Mouse (Mus musculus) hindbrain, embryonic 11.5 days (tissue): ENCODE data around the gene Rab38. TPM values are rescaled to one million over a fixed set of nuclear protein-coding genes. Genes with fewer than 3 reads are reported as not detected.

Source experiments
- ATAC-seq: fragments of 200-750 bp; cut with Nextera tagmentation; 2 replicates; pipeline ENCODE4 v1.8.0; 2017; ENCODE audit warnings: mild to moderate bottlenecking, moderate TSS enrichment, moderate library complexity; ENCODE audit not compliant: low FRiP score
- DNase-seq: peaks from one replicate; pipeline ENCODE4 v3.0.0-alpha.2; 2015; ENCODE audit warnings: low spot score
- H3K27ac ChIP-seq: fragments of 300-500 bp; sonication (generic); 2 replicates; pipeline ENCODE4 v1.5.1; 2014; ENCODE audit warnings: mild to moderate bottlenecking, low read depth, low read length
- H3K27me3 ChIP-seq: fragments of 300-500 bp; sonication (generic); 2 replicates; pipeline ENCODE4 v1.6.1; 2014; ENCODE audit warnings: mild to moderate bottlenecking, low read length, moderate library complexity, mixed read lengths; ENCODE audit not compliant: control insufficient read depth, insufficient read depth
- H3K36me3 ChIP-seq: fragments of 300-500 bp; sonication (generic); 2 replicates; pipeline ENCODE4 v1.6.1; 2014; ENCODE audit warnings: mild to moderate bottlenecking, low read length, moderate library complexity, mixed read lengths; ENCODE audit not compliant: control insufficient read depth, insufficient read depth
- H3K4me1 ChIP-seq: fragments of 300-500 bp; sonication (generic); replicated peaks from 2 replicates; pipeline ENCODE4 v1.6.1; 2014; ENCODE audit warnings: low read length, mixed read lengths; ENCODE audit not compliant: control insufficient read depth, insufficient read depth
- H3K4me2 ChIP-seq: fragments of 300-500 bp; sonication (generic); replicated peaks from 2 replicates; pipeline ENCODE4 v1.6.1; 2014; ENCODE audit warnings: mild to moderate bottlenecking, low read depth, low read length
- H3K4me3 ChIP-seq: fragments of 300-500 bp; sonication (generic); 2 replicates; pipeline ENCODE4 v1.5.1; 2014; ENCODE audit warnings: low read depth, low read length
- H3K9ac ChIP-seq: fragments of 300-500 bp; sonication (generic); 2 replicates; pipeline ENCODE4 v1.6.1; 2014; ENCODE audit warnings: low read depth, low read length
- H3K9me3 ChIP-seq: fragments of 300-500 bp; sonication (generic); 2 replicates; pipeline ENCODE4 v1.6.1; 2016; ENCODE audit warnings: low read length; ENCODE audit not compliant: control insufficient read depth
- WGBS: fragments of 180-500 bp; shearing (Covaris S2); extraction: QIAGEN DNeasy Blood & Tissue Kit; methylation state at CpG from one replicate; pipeline ENCODE4 v1.1.7; 2014; 5-methylcytosine and 5-hydroxymethylcytosine counted together
- polyA plus RNA-seq: library from polyadenylated mRNA; unstranded; fragments of >200 nt; fragmentation: Nextera tagmentation; extraction: Ambion mirVana; gene quantifications from 2 replicates; pipeline ENCODE4 v1.2.1, GENCODE M21; 2014

Rab38 gene
- polyA plus RNA-seq, 1 experiment from 2014 or later: 4.8 TPM

DNA sequence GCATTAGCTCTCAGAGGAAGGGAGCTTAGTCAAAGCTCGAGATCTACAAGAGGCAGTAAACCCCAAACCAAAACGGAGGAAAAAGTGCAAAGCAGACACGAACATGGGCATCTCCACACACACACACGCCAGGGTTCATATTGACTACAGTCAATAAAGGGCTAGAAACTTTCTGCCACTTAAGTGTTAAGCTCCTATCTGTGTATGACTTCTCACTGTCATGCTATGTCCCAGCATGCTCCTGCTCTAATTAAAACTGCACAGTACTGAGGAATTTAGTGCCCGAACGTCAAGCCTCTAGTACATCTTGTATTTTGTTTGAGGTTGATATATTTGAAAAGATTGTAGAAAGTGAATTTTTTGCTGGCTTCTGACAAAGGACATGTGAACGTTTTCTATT, 52.6 kb downstream of the Rab38 start:
- H3K27ac ChIP-seq: no peak overlapping the region
- no peaks in the 10 kb centered on the region for H3K9me3 ChIP-seq
- no peak for ATAC-seq
- H3K4me2 ChIP-seq: no peak overlapping the region
- no peak overlapping the region for H3K4me3 ChIP-seq
- H3K36me3 ChIP-seq: no peaks in the 10 kb centered on the region
- H3K4me1 ChIP-seq: no peaks in the 10 kb centered on the region
- H3K9ac ChIP-seq: no peak overlapping the region
- WGBS: 79% methylated on average over 7 of the region's 7 CpGs
- DNase-seq: no peak
- no peaks in the 10 kb centered on the region for H3K27me3 ChIP-seq

DNA sequence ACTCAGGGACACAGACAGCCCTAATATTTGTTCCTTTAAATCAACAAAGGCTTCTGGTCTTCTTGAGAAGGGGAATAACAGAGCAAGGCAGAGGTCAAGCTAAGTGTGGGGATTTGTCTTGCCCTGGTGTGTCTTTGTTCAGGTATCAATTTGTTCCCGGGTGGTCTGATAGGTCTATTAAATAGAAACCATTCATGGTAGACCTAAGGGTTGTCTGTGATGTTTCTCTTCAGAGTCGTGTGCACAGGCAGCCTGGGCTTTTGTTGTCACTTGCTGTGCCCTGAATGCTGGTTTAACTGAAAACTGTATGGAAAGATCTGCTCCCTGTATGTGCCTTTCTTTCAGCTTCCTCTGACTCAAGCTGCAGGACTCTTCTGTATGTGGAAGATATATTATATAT, 60.9 kb downstream of the Rab38 start:
- no peak for ATAC-seq
- DNase-seq: no peak

DNA sequence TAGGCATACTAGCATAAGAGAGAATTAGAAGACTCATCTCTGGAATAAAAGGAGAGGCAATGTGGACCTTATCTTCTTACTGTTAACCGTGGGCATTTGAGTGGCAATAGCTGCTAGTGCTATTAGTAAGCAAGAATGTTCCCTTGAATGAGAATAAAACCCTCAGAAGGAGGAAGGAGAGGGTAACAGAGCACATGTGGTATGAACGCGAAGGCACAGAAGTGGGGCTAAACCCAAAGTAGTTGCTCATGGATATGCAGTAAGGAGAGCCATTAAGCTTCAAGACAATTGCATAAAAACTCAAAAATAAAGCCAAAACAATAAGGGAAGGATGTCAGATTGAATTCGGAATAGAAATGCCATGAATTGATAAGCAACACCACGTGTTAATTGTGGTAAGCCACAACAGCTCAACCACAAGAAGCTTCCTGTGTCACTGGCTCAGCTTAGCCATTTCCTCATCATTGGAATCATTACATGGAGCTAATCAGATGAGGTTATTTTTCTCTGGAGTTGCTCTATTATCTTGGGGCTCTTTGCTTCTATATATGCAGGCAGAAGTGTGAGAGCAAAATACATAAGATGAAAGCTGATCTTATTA, 72.2 kb downstream of the Rab38 start:
- DNase-seq (no peak), ATAC-seq (no peak)
- Histone ChIP-seq H3K4me3 (no peak overlapping the region), H3K4me1 (no peaks in the 10 kb centered on the region), H3K27ac (no peak overlapping the region), H3K4me2 (no peak overlapping the region), H3K9me3 (no peaks in the 10 kb centered on the region), H3K27me3 (no peaks in the 10 kb centered on the region), H3K36me3 (no peaks in the 10 kb centered on the region), H3K9ac (no peak overlapping the region)
- WGBS: 84% methylated on average over 5 of the region's 5 CpGs

More for the DNA sequence above, 60.9 kb downstream of the Rab38 start:
- H3K27me3 ChIP-seq: no peaks in the 10 kb centered on the region
- no peaks in the 10 kb centered on the region for H3K9me3 ChIP-seq
- H3K4me3 ChIP-seq: no peak overlapping the region
- WGBS: 17% methylated on average over 2 of the region's 2 CpGs
- no peaks in the 10 kb centered on the region for H3K4me1 ChIP-seq
- no peak overlapping the region for H3K4me2 ChIP-seq
- H3K36me3 ChIP-seq: no peaks in the 10 kb centered on the region
- no peak overlapping the region for H3K9ac ChIP-seq
- H3K27ac ChIP-seq: no peak overlapping the region

- no peak overlapping the region for H3K4me2 ChIP-seq
- no peaks in the 10 kb centered on the region for H3K36me3 ChIP-seq
- H3K27me3 ChIP-seq: no peaks in the 10 kb centered on the region
- ATAC-seq: no peak
- H3K27ac ChIP-seq: no peak overlapping the region
- no peaks in the 10 kb centered on the region for H3K4me1 ChIP-seq
- no peak for DNase-seq
- no peak overlapping the region for H3K9ac ChIP-seq
- H3K9me3 ChIP-seq: no peaks in the 10 kb centered on the region
- no peak overlapping the region for H3K4me3 ChIP-seq
- 93% methylated on average over 2 of the region's 2 CpGs for WGBS
Observed at GRCm38 (mm10) chr7:88509748-88510147, 79.7 kb downstream of the Rab38 start.

DNA sequence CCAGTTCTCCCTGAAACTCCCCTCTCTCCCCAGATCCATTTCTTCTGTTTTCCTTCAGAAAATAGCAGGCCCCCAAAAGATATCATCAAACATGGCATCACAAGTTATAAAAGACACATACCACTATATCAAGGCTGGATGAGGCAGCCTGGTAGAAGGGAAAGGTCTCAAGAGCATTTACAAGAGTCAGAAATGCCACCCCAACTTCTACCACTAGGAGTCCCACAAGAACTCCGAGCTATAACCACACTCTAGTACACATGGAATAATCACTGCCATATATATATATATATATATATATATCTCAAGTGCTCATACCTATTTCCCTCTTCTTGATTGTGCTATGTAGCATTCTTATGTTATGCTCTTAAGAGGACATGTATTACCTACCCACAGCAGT, 92.4 kb downstream of the Rab38 start:
- Histone ChIP-seq H3K4me2 (no peak overlapping the region), H3K27ac (no peak overlapping the region), H3K36me3 (no peaks in the 10 kb centered on the region), H3K4me1 (no peaks in the 10 kb centered on the region), H3K27me3 (no peaks in the 10 kb centered on the region), H3K9ac (no peak overlapping the region), H3K4me3 (no peak overlapping the region), H3K9me3 (no peaks in the 10 kb centered on the region)
- ATAC-seq (no peak), DNase-seq (peak; percentile 3)
- 68% methylated on average over 1 of the region's 1 CpGs for WGBS

DNA sequence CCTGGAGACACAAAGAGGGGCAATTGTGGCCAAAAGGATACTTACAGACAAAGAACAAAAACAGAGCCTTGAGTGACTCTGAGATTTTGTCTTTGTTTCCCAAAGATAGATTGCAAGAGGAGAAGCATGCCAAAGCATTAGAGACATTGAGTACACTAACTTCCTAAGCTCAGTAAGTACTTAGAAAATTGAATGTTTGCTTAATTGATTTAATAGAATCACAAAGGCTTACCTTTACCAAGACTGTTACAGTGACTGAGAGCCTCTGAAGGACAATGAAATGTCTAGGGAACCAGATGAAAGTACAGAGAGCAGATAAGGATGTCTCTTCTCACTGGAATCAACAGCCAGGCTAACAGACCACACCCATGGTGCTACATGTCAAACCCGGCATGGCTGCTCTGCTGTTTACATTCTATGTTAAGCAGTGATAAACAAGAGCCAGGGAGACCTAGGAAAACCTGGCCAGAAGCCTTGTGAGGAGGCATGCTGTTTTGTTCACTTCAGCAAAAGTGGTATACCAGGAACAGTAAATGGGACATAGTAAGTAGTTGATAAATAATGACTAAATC, 97.1 kb downstream of the Rab38 start:
- H3K36me3 ChIP-seq: no peaks in the 10 kb centered on the region
- no peak for ATAC-seq
- 65% methylated on average over 1 of the region's 1 CpGs for WGBS
- H3K27me3 ChIP-seq: no peaks in the 10 kb centered on the region
- H3K4me2 ChIP-seq: no peak overlapping the region
- no peak overlapping the region for H3K4me3 ChIP-seq
- DNase-seq: no peak
- no peak overlapping the region for H3K9ac ChIP-seq
- no peaks in the 10 kb centered on the region for H3K9me3 ChIP-seq
- no peaks in the 10 kb centered on the region for H3K4me1 ChIP-seq
- H3K27ac ChIP-seq: no peak overlapping the region

GRCm38 (mm10) chr7:88536127-88536531, 106.1 kb downstream of the Rab38 start:
- no peaks in the 10 kb centered on the region for H3K4me1 ChIP-seq
- DNase-seq (no peak), ATAC-seq (no peak)
- no peak overlapping the region for H3K9ac ChIP-seq
- no peaks in the 10 kb centered on the region for H3K27me3 ChIP-seq
- no peak overlapping the region for H3K27ac ChIP-seq
- H3K36me3 ChIP-seq: no peaks in the 10 kb centered on the region
- H3K4me2 ChIP-seq: no peak overlapping the region
- H3K4me3 ChIP-seq: no peak overlapping the region
- no peaks in the 10 kb centered on the region for H3K9me3 ChIP-seq

DNA sequence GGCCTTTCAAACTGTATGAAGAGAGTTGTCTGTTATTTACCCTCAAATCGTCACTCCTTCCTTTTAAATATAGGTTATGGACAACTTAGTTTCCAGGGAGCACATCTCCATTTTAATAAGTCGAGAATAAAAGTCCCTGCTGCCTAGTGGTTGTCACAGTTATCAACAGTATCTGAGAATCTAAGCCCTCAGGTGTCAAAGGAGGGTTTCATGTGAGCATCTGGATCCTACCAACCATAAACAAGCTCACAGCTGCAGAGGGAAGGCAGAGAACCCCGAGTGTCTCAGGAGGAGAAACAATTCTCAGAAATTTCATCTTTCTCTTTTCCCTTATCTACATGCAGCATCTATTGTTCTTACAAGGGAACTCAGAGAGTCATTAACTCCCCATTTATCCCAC, 106.7 kb downstream of the Rab38 start:
- Histone ChIP-seq H3K27ac (no peak overlapping the region), H3K9me3 (no peaks in the 10 kb centered on the region), H3K36me3 (no peaks in the 10 kb centered on the region), H3K4me1 (no peaks in the 10 kb centered on the region), H3K4me2 (no peak overlapping the region), H3K9ac (no peak overlapping the region), H3K27me3 (no peaks in the 10 kb centered on the region), H3K4me3 (no peak overlapping the region)
- no peak for DNase-seq
- no peak for ATAC-seq
- WGBS: 76% methylated on average over 3 of the region's 3 CpGs
